9 mouse cellular contexts compared by ENCODE assay signal in genomic region chr4:118612619-118613018, GRCm38 (mm10). TPM values are rescaled to one million over a fixed set of nuclear protein-coding genes. Genes with fewer than 3 reads are reported as not detected.
DNase-seq lines count a peak whose midpoint lies in the region; ATAC-seq and TF ChIP-seq lines count a peak whose summit lies in the region.
"Had no signal": no experiment of that assay in that cellular context is flagged by ENCODE, and none has a peak within 500 bp of the region (broad histone marks: within the 10 kb centered on the region; RNA-seq: fewer than 3 reads in every experiment).

No protein-coding gene starts in this region.

- no peaks in the 10 kb centered on the region for H3K27me3 ChIP-seq in forebrain, postnatal 0 days (ENCODE audit: insufficient read depth, low read length)
- 0 out of 2 replicates have a peak, but pooled peaks cover 15% of the 10 kb centered on the region for H3K27me3 ChIP-seq in forebrain, embryonic 12.5 days
- 0 out of 2 replicates have a peak, but pooled peaks cover 7% of the 10 kb centered on the region for H3K27me3 ChIP-seq in midbrain, embryonic 10.5 days (ENCODE audit: low read depth, poor library complexity, severe bottlenecking)
- no peaks in the 10 kb centered on the region for H3K27me3 ChIP-seq in midbrain, embryonic 11.5 days (ENCODE audit: control insufficient read depth, insufficient read depth, low read length)
- H3K27me3 ChIP-seq in neural tube, embryonic 11.5 days (ENCODE audit: control insufficient read depth, insufficient read depth, low read length) = no peaks in the 10 kb centered on the region

- DNase-seq in forebrain, postnatal 0 days = no peak
- DNase-seq in midbrain, embryonic 10.5 days (ENCODE audit: low spot score) = peak; percentile 42
- DNase-seq in midbrain, embryonic 11.5 days (ENCODE audit: low spot score, missing footprints) = no peak
- peak; percentile 73 for DNase-seq in adrenal gland, postnatal 10 days
- peak; percentile 4 to 52 for DNase-seq in kidney, adult 8-10 months
- DNase-seq in neural tube, embryonic 11.5 days (ENCODE audit: low spot score) = peak; percentile 48

- H3K4me3 ChIP-seq in forebrain, postnatal 0 days (ENCODE audit: low read depth, low read length) = no peak overlapping the region
- no peak overlapping the region for H3K4me3 ChIP-seq in forebrain, embryonic 12.5 days (replicated peaks)
- no peak overlapping the region for H3K4me3 ChIP-seq in midbrain, embryonic 10.5 days
- H3K4me3 ChIP-seq in midbrain, embryonic 11.5 days (ENCODE audit: low read depth, low read length) = no peak overlapping the region
- H3K4me3 ChIP-seq in neural tube, embryonic 11.5 days (ENCODE audit: low read depth, low read length) = no peak overlapping the region
- H3K4me3 ChIP-seq: limb, embryonic 12.5 days had no signal

- peak; percentile 51 for TF ChIP-seq CTCF in forebrain, postnatal 0 days (IDR thresholded peaks at IDR 0.05; ENCODE audit: low read depth)

- H3K36me3 ChIP-seq in forebrain, postnatal 0 days (ENCODE audit: insufficient read depth) = no peaks in the 10 kb centered on the region
- H3K36me3 ChIP-seq in forebrain, embryonic 12.5 days (replicated peaks) = no peaks in the 10 kb centered on the region
- H3K36me3 ChIP-seq in midbrain, embryonic 10.5 days = no peaks in the 10 kb centered on the region
- H3K36me3 ChIP-seq in midbrain, embryonic 11.5 days (ENCODE audit: control insufficient read depth, insufficient read depth, low read length) = no peaks in the 10 kb centered on the region
- no peaks in the 10 kb centered on the region for H3K36me3 ChIP-seq in neural tube, embryonic 11.5 days (ENCODE audit: control insufficient read depth, insufficient read depth, low read length)
- H3K36me3 ChIP-seq: limb, embryonic 12.5 days had no signal

- H3K4me2 ChIP-seq in forebrain, postnatal 0 days (ENCODE audit: low read depth) = no peak overlapping the region
- no peak overlapping the region for H3K4me2 ChIP-seq in forebrain, embryonic 12.5 days
- no peak overlapping the region for H3K4me2 ChIP-seq in midbrain, embryonic 11.5 days
- H3K4me2 ChIP-seq in neural tube, embryonic 11.5 days (ENCODE audit: low read depth) = no peak overlapping the region
- H3K4me2 ChIP-seq: limb, embryonic 12.5 days had no signal

- ATAC-seq in forebrain, postnatal 0 days = no peak
- ATAC-seq in forebrain, embryonic 12.5 days (ENCODE audit: low FRiP score) = no peak
- no peak for ATAC-seq in midbrain, embryonic 11.5 days (ENCODE audit: low FRiP score)
- ATAC-seq in neural tube, embryonic 11.5 days (ENCODE audit: insufficient read depth, low FRiP score, low TSS enrichment) = no peak
- no peak for ATAC-seq in erythroid progenitor cell, adult 5-6 weeks (replicated peaks; ENCODE audit: low FRiP score, poor library complexity, severe bottlenecking)

- WGBS in forebrain, postnatal 0 days = 24% methylated on average over 11 of the region's 11 CpGs
- 20% methylated on average over 11 of the region's 11 CpGs for WGBS in forebrain, embryonic 12.5 days
- WGBS in midbrain, embryonic 10.5 days = 27% methylated on average over 11 of the region's 11 CpGs
- WGBS in midbrain, embryonic 11.5 days = 23% methylated on average over 11 of the region's 11 CpGs
- 26% methylated on average over 11 of the region's 11 CpGs for WGBS in neural tube, embryonic 11.5 days

- no peak overlapping the region for H3K9ac ChIP-seq in forebrain, postnatal 0 days
- H3K9ac ChIP-seq in forebrain, embryonic 12.5 days = no peak overlapping the region
- H3K9ac ChIP-seq in midbrain, embryonic 11.5 days (ENCODE audit: low read length) = no peak overlapping the region
- H3K9ac ChIP-seq in neural tube, embryonic 11.5 days (ENCODE audit: low read length) = no peak overlapping the region
- H3K9ac ChIP-seq: limb, embryonic 12.5 days had no signal

- peaks cover 6% of the 10 kb centered on the region; the same call in 1 of the 2 replicates for H3K9me3 ChIP-seq in forebrain, postnatal 0 days (ENCODE audit: low read length)
- H3K9me3 ChIP-seq in forebrain, embryonic 12.5 days = peaks cover 4% of the 10 kb centered on the region
- H3K9me3 ChIP-seq in midbrain, embryonic 10.5 days (replicated peaks) = no peaks in the 10 kb centered on the region; the same call in 1 of the 2 replicates
- H3K9me3 ChIP-seq in midbrain, embryonic 11.5 days (ENCODE audit: control insufficient read depth, low read length) = no peaks in the 10 kb centered on the region; the same call in 1 of the 2 replicates
- H3K9me3 ChIP-seq in neural tube, embryonic 11.5 days (ENCODE audit: control insufficient read depth, low read length) = no peaks in the 10 kb centered on the region

- H3K4me1 ChIP-seq in forebrain, postnatal 0 days (ENCODE audit: insufficient read depth) = no peaks in the 10 kb centered on the region
- no peaks in the 10 kb centered on the region for H3K4me1 ChIP-seq in forebrain, embryonic 12.5 days
- peaks cover 5% of the 10 kb centered on the region for H3K4me1 ChIP-seq in midbrain, embryonic 10.5 days
- no peaks in the 10 kb centered on the region for H3K4me1 ChIP-seq in midbrain, embryonic 11.5 days (ENCODE audit: control insufficient read depth, insufficient read depth, low read length)
- no peaks in the 10 kb centered on the region for H3K4me1 ChIP-seq in neural tube, embryonic 11.5 days (ENCODE audit: control insufficient read depth, insufficient read depth, low read length)
- H3K4me1 ChIP-seq: limb, embryonic 12.5 days had no signal

- H3K27ac ChIP-seq in forebrain, postnatal 0 days (ENCODE audit: low read depth, low read length) = no peak overlapping the region
- H3K27ac ChIP-seq in forebrain, embryonic 12.5 days = no peak overlapping the region
- H3K27ac ChIP-seq in midbrain, embryonic 10.5 days (replicated peaks) = no peak overlapping the region
- no peak overlapping the region for H3K27ac ChIP-seq in midbrain, embryonic 11.5 days (ENCODE audit: low read depth, low read length)
- H3K27ac ChIP-seq in neural tube, embryonic 11.5 days (ENCODE audit: low read depth, low read length) = no peak overlapping the region
- H3K27ac ChIP-seq: limb, embryonic 12.5 days had no signal

RNA-seq across cellular contexts. Expression of gene Cfap57, which starts 8.0 kb away (rescaled TPM):
- total RNA-seq in forebrain, postnatal 0 days (2014; rRNA removed) = 0.69 and 2.0 TPM in 2 replicates
- polyA plus RNA-seq in forebrain, postnatal 0 days (2015; fragmentation: Nextera tagmentation; extraction: Ambion mirVana) = 0.89 and 1.3 TPM in 2 replicates
- 0.74 and 0.89 TPM in 2 replicates for polyA plus RNA-seq in forebrain, embryonic 12.5 days (2016; fragmentation: Nextera tagmentation; extraction: Ambion mirVana)
- 0.70 and 0.75 TPM in 2 replicates for polyA plus RNA-seq in midbrain, embryonic 10.5 days (2016; fragmentation: Nextera tagmentation; extraction: Ambion mirVana)
- 1.0 and 1.2 TPM in 2 replicates for polyA plus RNA-seq in midbrain, embryonic 11.5 days (2014; fragmentation: Nextera tagmentation; extraction: Ambion mirVana)
- not detected for total RNA-seq in adrenal gland, postnatal 10 days (2021)
- polyA plus RNA-seq in neural tube, embryonic 11.5 days (2014; fragmentation: Nextera tagmentation; extraction: Ambion mirVana) = 0.47 and 0.48 TPM in 2 replicates
- not detected in 2 replicates for total RNA-seq in erythroid progenitor cell, adult 5-6 weeks (2015; ENCODE audit: low replicate concordance)
- total RNA-seq in erythroid progenitor cell, adult 5-6 weeks (2017; ENCODE audit: low replicate concordance) = 0.08 and 0.64 TPM in 2 replicates

RNA-seq across cellular contexts. Expression of gene Ebna1bp2, which starts 8.0 kb away (rescaled TPM):
- 48.9 and 56.3 TPM in 2 replicates for total RNA-seq in forebrain, postnatal 0 days (2014; rRNA removed)
- polyA plus RNA-seq in forebrain, postnatal 0 days (2015; fragmentation: Nextera tagmentation; extraction: Ambion mirVana) = 97.7 and 104 TPM in 2 replicates
- 193 and 200 TPM in 2 replicates for polyA plus RNA-seq in forebrain, embryonic 12.5 days (2016; fragmentation: Nextera tagmentation; extraction: Ambion mirVana)
- polyA plus RNA-seq in midbrain, embryonic 10.5 days (2016; fragmentation: Nextera tagmentation; extraction: Ambion mirVana) = 187 and 192 TPM in 2 replicates
- 183 and 197 TPM in 2 replicates for polyA plus RNA-seq in midbrain, embryonic 11.5 days (2014; fragmentation: Nextera tagmentation; extraction: Ambion mirVana)
- 10 to 100 TPM; 70.6 to 71.1 TPM for total RNA-seq in adrenal gland, postnatal 10 days (2021)
- 165 and 170 TPM in 2 replicates for polyA plus RNA-seq in neural tube, embryonic 11.5 days (2014; fragmentation: Nextera tagmentation; extraction: Ambion mirVana)
- 12.6 and 19.8 TPM in 2 replicates for total RNA-seq in erythroid progenitor cell, adult 5-6 weeks (2015; ENCODE audit: low replicate concordance)
- total RNA-seq in erythroid progenitor cell, adult 5-6 weeks (2017; ENCODE audit: low replicate concordance) = 13.7 and 29.0 TPM in 2 replicates

RNA-seq across cellular contexts. Expression of gene Olfr62, which starts 46.1 kb away (rescaled TPM):
- not detected in 2 replicates for total RNA-seq in forebrain, postnatal 0 days (2014; rRNA removed)
- polyA plus RNA-seq in forebrain, postnatal 0 days (2015; fragmentation: Nextera tagmentation; extraction: Ambion mirVana) = not detected in 2 replicates
- not detected in 2 replicates for polyA plus RNA-seq in forebrain, embryonic 12.5 days (2016; fragmentation: Nextera tagmentation; extraction: Ambion mirVana)
- not detected in 2 replicates for polyA plus RNA-seq in midbrain, embryonic 10.5 days (2016; fragmentation: Nextera tagmentation; extraction: Ambion mirVana)
- polyA plus RNA-seq in midbrain, embryonic 11.5 days (2014; fragmentation: Nextera tagmentation; extraction: Ambion mirVana) = not detected in 2 replicates
- not detected for total RNA-seq in adrenal gland, postnatal 10 days (2021)
- not detected in 2 replicates for polyA plus RNA-seq in neural tube, embryonic 11.5 days (2014; fragmentation: Nextera tagmentation; extraction: Ambion mirVana)
- not detected in 2 replicates for total RNA-seq in erythroid progenitor cell, adult 5-6 weeks (2015; ENCODE audit: low replicate concordance)
- total RNA-seq in erythroid progenitor cell, adult 5-6 weeks (2017; ENCODE audit: low replicate concordance) = not detected in 2 replicates
- polyA plus RNA-seq: limb, embryonic 12.5 days had no signal

Comparison
In these comparisons a context has a peak if more than half of its experiments do, and no peak if none do; other contexts are left out.
1. DNase-seq: peak in midbrain, embryonic 10.5 days (single experiment), adrenal gland, postnatal 10 days (single experiment), kidney, adult 8-10 months (2 of 2) and neural tube, embryonic 11.5 days (single experiment); none in forebrain, postnatal 0 days (single experiment) and midbrain, embryonic 11.5 days (single experiment).